Mouse (Mus musculus) megakaryocyte progenitor cell, adult 5-6 weeks (primary cell): ENCODE data around the gene Itgav. TPM values are rescaled to one million over a fixed set of nuclear protein-coding genes. Genes with fewer than 3 reads are reported as not detected.

ENCODE experiments used
- ATAC-seq: replicated peaks from 2 replicates; pipeline ENCODE4 v1.8.0; 2016; ENCODE audit warnings: mild to moderate bottlenecking, moderate TSS enrichment, inconsistent platforms; ENCODE audit not compliant: poor library complexity
- total RNA-seq, 2 experiments: library from RNA; stranded (forward) in 1 of 2; stranded (reverse) in 1 of 2; fragments of 157-497, 149-512 nt in 1 of 2; fragments of 200-1000 nt in 1 of 2; gene quantifications; 2 replicates each; pipeline versions ENCODE4 v1.2.3 to v1.2.4; 2015 to 2017

The Itgav gene
- total RNA-seq, 2 experiments from 2014 or later, result 9.5 to 30.9 TPM

- no peak for ATAC-seq
These were observed 14.2 kb upstream of the Itgav start for GRCm38 (mm10) chr2:83709896-83710524.

GRCm38 (mm10) chr2:83713281-83713680 lies 10.9 kb upstream of the Itgav start:
- peak; percentile 64 for ATAC-seq

GRCm38 (mm10) chr2:83713946-83714345 lies 10.3 kb upstream of the Itgav start:
- no peak for ATAC-seq

GRCm38 (mm10) chr2:83714783-83715182 lies 9.4 kb upstream of the Itgav start:
- peak; percentile 76 for ATAC-seq

DNA sequence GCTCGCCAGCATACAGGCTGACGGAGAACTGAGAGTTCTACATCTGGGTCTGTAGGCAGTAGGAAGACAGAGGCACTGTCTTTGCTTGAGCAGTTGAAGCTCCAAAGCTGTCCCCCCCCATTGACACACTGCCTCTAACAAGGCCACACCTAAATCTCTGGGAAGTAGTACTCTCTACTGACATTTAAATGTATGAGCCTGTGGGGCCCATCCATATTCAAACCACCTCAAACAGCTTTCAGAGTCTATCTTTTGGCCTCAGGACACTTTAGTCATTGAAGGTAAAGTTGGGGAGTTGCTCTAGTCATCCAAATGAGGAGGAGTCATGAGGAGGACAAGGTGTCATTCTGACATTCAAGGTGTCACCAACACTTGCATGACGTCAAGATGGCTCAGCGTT lies 5.9 kb upstream of the Itgav start:
- no peak for ATAC-seq

GRCm38 (mm10) chr2:83721635-83722034 lies 2.6 kb upstream of the Itgav start:
- no peak for ATAC-seq

DNA sequence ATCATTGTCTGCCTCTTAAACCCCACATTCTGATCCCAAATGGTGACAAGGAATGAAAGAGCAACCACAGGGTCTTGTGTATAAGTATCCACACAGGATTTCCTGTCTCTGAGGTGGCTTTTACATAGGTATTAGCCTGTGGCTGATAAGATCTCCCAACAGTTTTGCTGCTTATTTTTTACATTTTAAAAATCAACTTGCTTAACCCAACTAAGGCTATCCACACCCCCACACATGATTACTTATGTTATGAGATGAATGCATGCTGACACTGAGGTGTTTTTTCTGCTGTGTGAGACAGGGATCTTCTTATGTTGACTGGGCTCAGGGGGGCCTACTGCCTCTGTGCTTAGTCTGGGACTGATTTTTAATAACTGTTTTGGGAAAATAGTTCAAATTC lies 1.3 kb upstream of the Itgav start:
- ATAC-seq, result no peak

DNA sequence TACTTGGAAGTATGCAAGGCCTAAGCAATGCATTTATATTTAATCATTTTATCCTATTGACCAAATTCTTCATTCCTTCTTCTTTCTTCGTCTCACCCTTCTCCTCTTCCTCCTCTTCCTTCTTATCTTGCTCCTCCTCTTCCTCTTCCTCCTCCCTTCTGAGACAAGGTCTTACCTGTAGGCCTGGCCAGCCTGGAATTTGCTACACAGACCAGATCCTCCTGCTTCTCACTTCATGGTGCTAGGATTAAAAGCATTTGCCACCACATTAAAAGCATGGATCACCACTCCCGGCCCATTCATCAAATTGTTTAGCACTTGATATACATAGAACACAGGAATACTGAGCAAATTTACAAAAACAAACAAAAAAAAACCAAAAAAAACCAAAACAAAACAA lies 851 bp upstream of the Itgav start:
- ATAC-seq, result no peak

- peak; percentile 37 for ATAC-seq
These were observed 882 bp downstream of the Itgav start for GRCm38 (mm10) chr2:83724827-83725730.

GRCm38 (mm10) chr2:83725796-83726195 lies 1.6 kb downstream of the Itgav start:
- no peak for ATAC-seq

GRCm38 (mm10) chr2:83728238-83728682 lies 4.1 kb downstream of the Itgav start:
- no peak for ATAC-seq

DNA sequence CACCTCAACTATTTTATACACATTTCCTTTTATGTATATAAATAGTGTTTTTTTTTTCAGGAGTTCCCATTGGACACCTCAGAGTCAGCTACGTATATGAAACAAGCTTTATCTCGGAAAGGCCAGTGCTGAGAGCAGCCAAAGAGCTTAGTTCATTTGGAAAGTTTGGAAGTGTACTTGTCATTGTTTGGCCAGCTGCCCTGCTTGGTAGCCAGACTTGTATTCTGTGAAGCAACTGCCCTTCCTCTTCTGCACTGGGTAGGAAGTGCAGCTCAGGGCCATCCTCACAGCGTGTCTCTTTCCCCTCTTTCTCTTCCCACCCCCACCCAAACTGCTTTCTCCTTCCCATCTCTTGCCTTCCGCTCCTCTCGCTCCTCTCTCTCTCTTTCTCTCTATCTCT lies 5.1 kb downstream of the Itgav start:
- peak; percentile 40; the same call in 1 of the 2 replicates for ATAC-seq

- no peak for ATAC-seq
These were observed 8.7 kb downstream of the Itgav start for GRCm38 (mm10) chr2:83732896-83733295.

GRCm38 (mm10) chr2:83733981-83734393 lies 9.8 kb downstream of the Itgav start:
- peak; percentile 82 for ATAC-seq

- ATAC-seq, result no peak
These were observed 11.1 kb downstream of the Itgav start for GRCm38 (mm10) chr2:83735276-83735675.

GRCm38 (mm10) chr2:83736836-83737235 lies 12.6 kb downstream of the Itgav start:
- ATAC-seq, result no peak

GRCm38 (mm10) chr2:83738586-83739251 lies 14.5 kb downstream of the Itgav start:
- ATAC-seq, result no peak

GRCm38 (mm10) chr2:83739461-83740124 lies 15.4 kb downstream of the Itgav start:
- ATAC-seq, result peak; percentile 49

- no peak for ATAC-seq
These were observed 16.4 kb downstream of the Itgav start for GRCm38 (mm10) chr2:83740601-83741031.

- ATAC-seq, result peak; percentile 68
These were observed 18.0 kb downstream of the Itgav start for GRCm38 (mm10) chr2:83742210-83742609.

DNA sequence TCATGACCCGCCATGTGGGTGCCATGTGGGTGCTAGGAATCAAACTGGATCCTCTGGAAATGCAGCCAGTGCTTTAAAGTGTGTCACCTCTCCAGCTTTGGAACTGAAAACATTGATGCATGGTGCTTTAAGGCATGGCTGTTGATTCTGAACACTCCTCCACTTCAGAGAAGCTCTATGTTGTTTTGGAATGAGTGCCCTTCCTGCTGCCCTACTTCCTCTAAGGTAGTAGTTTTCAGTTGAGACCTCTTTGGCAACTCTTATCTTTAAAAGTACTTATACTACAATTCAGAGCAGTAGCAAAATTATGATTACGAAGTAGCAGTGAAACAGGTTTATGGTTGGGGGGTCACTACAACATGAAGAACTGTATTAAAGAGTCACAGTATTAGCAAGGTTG lies 18.6 kb downstream of the Itgav start:
- ATAC-seq, result peak; percentile 21
